Mouse (Mus musculus): Measurements from ENCODE around the gene Rxra. TPM values are rescaled to one million over a fixed set of nuclear protein-coding genes. Genes with fewer than 3 reads are reported as not detected.

Rxra gene
- total RNA-seq, 4 experiments from 2014 or later = 127 to 155 (median 141) TPM

- peak; percentile 69 to 83 for DNase-seq (ENCODE audit: low spot score in 2 of 2)
Measured at GRCm38 (mm10) chr2:27699574-27699973, 23.3 kb downstream of the Rxra start.

- no peak for DNase-seq (ENCODE audit: low spot score in 2 of 2)
Measured at GRCm38 (mm10) chr2:27702283-27702682, 26.0 kb downstream of the Rxra start.

- no peak for DNase-seq (ENCODE audit: low spot score in 2 of 2)
Measured at GRCm38 (mm10) chr2:27702904-27703666, 26.8 kb downstream of the Rxra start.

- peak; percentile 74 to 77 for DNase-seq (ENCODE audit: low spot score in 2 of 2)
Measured at GRCm38 (mm10) chr2:27703852-27704640, 27.8 kb downstream of the Rxra start.

- DNase-seq (ENCODE audit: low spot score in 2 of 2) = no peak
Measured at GRCm38 (mm10) chr2:27704641-27705040, 28.4 kb downstream of the Rxra start.

GRCm38 (mm10) chr2:27710871-27711382 is 34.7 kb downstream of the Rxra start:
- DNase-seq (ENCODE audit: low spot score in 2 of 2) = no peak

GRCm38 (mm10) chr2:27712626-27713025 is 36.4 kb downstream of the Rxra start:
- DNase-seq (ENCODE audit: low spot score in 2 of 2) = no peak

GRCm38 (mm10) chr2:27713378-27713777 is 37.1 kb downstream of the Rxra start:
- DNase-seq (ENCODE audit: low spot score in 2 of 2) = no peak

- no peak for DNase-seq (ENCODE audit: low spot score in 2 of 2)
Measured at GRCm38 (mm10) chr2:27714131-27714530, 37.9 kb downstream of the Rxra start.

GRCm38 (mm10) chr2:27715221-27715620 is 39.0 kb downstream of the Rxra start:
- no peak for DNase-seq (ENCODE audit: low spot score in 2 of 2)

- no peak for DNase-seq (ENCODE audit: low spot score in 2 of 2)
Measured at GRCm38 (mm10) chr2:27716339-27716738, 40.1 kb downstream of the Rxra start.

GRCm38 (mm10) chr2:27718191-27718590 is 42.0 kb downstream of the Rxra start:
- DNase-seq (ENCODE audit: low spot score in 2 of 2) = peak; percentile 46 to 74

- no peak for DNase-seq (ENCODE audit: low spot score in 2 of 2)
Measured at GRCm38 (mm10) chr2:27719601-27720000, 43.4 kb downstream of the Rxra start.

GRCm38 (mm10) chr2:27721611-27722010 is 45.4 kb downstream of the Rxra start:
- no peak for DNase-seq (ENCODE audit: low spot score in 2 of 2)

- no peak for DNase-seq (ENCODE audit: low spot score in 2 of 2)
Measured at GRCm38 (mm10) chr2:27724729-27725316, 48.6 kb downstream of the Rxra start.

- DNase-seq (ENCODE audit: low spot score in 2 of 2) = no peak
Measured at GRCm38 (mm10) chr2:27727994-27728854, 52.0 kb downstream of the Rxra start.

- no peak for DNase-seq (ENCODE audit: low spot score in 2 of 2)
Measured at GRCm38 (mm10) chr2:27729009-27729408, 52.8 kb downstream of the Rxra start.

GRCm38 (mm10) chr2:27730002-27730905 is 54.0 kb downstream of the Rxra start:
- DNase-seq (ENCODE audit: low spot score in 2 of 2) = peak; percentile 41 to 45

- DNase-seq (ENCODE audit: low spot score in 2 of 2) = no peak
Measured at GRCm38 (mm10) chr2:27733021-27733420, 56.8 kb downstream of the Rxra start.

GRCm38 (mm10) chr2:27734328-27734727 is 58.1 kb downstream of the Rxra start:
- peak in 1 of 2 experiments; percentile 42 for DNase-seq (ENCODE audit: low spot score in 2 of 2)
